Mouse (Mus musculus) midbrain, embryonic 11.5 days (tissue): Measurements from ENCODE around the gene Vps52. TPM values are rescaled to one million over a fixed set of nuclear protein-coding genes. Genes with fewer than 3 reads are reported as not detected.
"Not testable (repeated sequence)": the region's sequence is repeated elsewhere in the genome, so short reads cannot be mapped to it uniquely, and the experiment has no call there.

Source experiments
- ATAC-seq: fragments of 200-750 bp; cut with Nextera tagmentation; 2 replicates; pipeline ENCODE4 v1.8.0; 2017; ENCODE audit warnings: moderate TSS enrichment, moderate library complexity; ENCODE audit not compliant: low FRiP score
- DNase-seq: peaks from one replicate; pipeline ENCODE4 v3.0.0; 2015; ENCODE audit warnings: low spot score; ENCODE audit errors: missing footprints
- H3K27ac ChIP-seq: fragments of 300-500 bp; sonication (generic); 2 replicates; pipeline ENCODE4 v1.5.1; 2014; ENCODE audit warnings: low read depth, low read length
- H3K27me3 ChIP-seq: fragments of 300-500 bp; sonication (generic); 2 replicates; pipeline ENCODE4 v1.6.1; 2014; ENCODE audit warnings: mild to moderate bottlenecking, low read length, moderate library complexity, mixed read lengths; ENCODE audit not compliant: control insufficient read depth, insufficient read depth
- H3K36me3 ChIP-seq: fragments of 300-500 bp; sonication (generic); 2 replicates; pipeline ENCODE4 v1.6.1; 2014; ENCODE audit warnings: mild to moderate bottlenecking, low read length, moderate library complexity, mixed read lengths; ENCODE audit not compliant: control insufficient read depth, insufficient read depth
- H3K4me1 ChIP-seq: fragments of 300-500 bp; sonication (generic); 2 replicates; pipeline ENCODE4 v1.6.1; 2014; ENCODE audit warnings: low read length; ENCODE audit not compliant: control insufficient read depth, insufficient read depth
- H3K4me2 ChIP-seq: fragments of 300-500 bp; sonication (generic); 2 replicates; pipeline ENCODE4 v1.6.1; 2014; ENCODE audit warnings: mild to moderate bottlenecking, moderate library complexity
- H3K4me3 ChIP-seq: fragments of 300-500 bp; sonication (generic); 2 replicates; pipeline ENCODE4 v1.5.1; 2014; ENCODE audit warnings: low read depth, low read length
- H3K9ac ChIP-seq: fragments of 300-500 bp; sonication (generic); 2 replicates; pipeline ENCODE4 v1.6.1; 2014; ENCODE audit warnings: low read length
- H3K9me3 ChIP-seq: fragments of 300-500 bp; sonication (generic); 2 replicates; pipeline ENCODE4 v1.6.1; 2016; ENCODE audit warnings: low read length; ENCODE audit not compliant: control insufficient read depth
- WGBS: fragments of 180-500 bp; shearing (Covaris S2); extraction: QIAGEN DNeasy Blood & Tissue Kit; methylation state at CpG from one replicate; pipeline ENCODE4 v1.1.7; 2014; 5-methylcytosine and 5-hydroxymethylcytosine counted together
- polyA plus RNA-seq: library from polyadenylated mRNA; unstranded; fragments of >200 nt; fragmentation: Nextera tagmentation; extraction: Ambion mirVana; gene quantifications from 2 replicates; pipeline ENCODE4 v1.2.1, GENCODE M21; 2014

The Vps52 gene
- polyA plus RNA-seq, 1 experiment from 2014 or later = 36.5 TPM

DNA sequence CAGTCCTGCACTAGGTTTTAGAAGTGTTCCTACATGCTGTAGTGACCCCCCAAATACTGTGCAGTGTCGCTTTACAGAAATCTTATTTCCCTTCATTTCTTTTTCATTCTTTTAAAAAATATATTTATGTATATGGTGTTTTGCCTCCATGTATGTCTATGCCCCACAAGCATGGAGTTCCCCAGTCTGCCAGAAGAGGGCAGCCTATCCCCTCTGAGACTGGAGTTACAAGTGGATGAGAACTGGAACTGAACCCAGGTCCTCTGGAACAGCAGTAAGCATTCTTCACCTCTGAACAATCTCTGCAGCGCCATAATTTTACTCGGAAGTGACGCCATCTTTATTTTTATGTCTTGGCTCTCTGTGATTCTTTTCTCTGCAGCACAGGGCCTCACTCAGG is 13.8 kb downstream of the Vps52 start:
- no peak for DNase-seq
- H3K27ac ChIP-seq = no peak overlapping the region
- H3K9me3 ChIP-seq = no peaks in the 10 kb centered on the region
- no peak for ATAC-seq
- no peaks in the 10 kb centered on the region for H3K36me3 ChIP-seq
- H3K27me3 ChIP-seq = no peaks in the 10 kb centered on the region
- H3K4me1 ChIP-seq = no peaks in the 10 kb centered on the region
- no peak overlapping the region for H3K9ac ChIP-seq
- no peak overlapping the region for H3K4me2 ChIP-seq
- no peak overlapping the region for H3K4me3 ChIP-seq
- WGBS = 78% methylated on average over 4 of the region's 4 CpGs

- no peak for DNase-seq
- ATAC-seq = no peak
Observed at GRCm38 (mm10) chr17:33972691-33973090, 17.1 kb downstream of the Vps52 start.

GRCm38 (mm10) chr17:33973572-33973971 is 18.0 kb downstream of the Vps52 start:
- Histone ChIP-seq H3K9ac (no peak overlapping the region), H3K9me3 (no peaks in the 10 kb centered on the region), H3K36me3 (no peaks in the 10 kb centered on the region), H3K27ac (no peak overlapping the region), H3K27me3 (peaks cover 16% of the 10 kb centered on the region), H3K4me1 (peaks cover 3% of the 10 kb centered on the region; the same call in 1 of the 2 replicates), H3K4me2 (no peak overlapping the region), H3K4me3 (no peak overlapping the region)
- 76% methylated on average over 3 of the region's 3 CpGs for WGBS
- no peak for DNase-seq
- no peak for ATAC-seq

More at GRCm38 (mm10) chr17:33972691-33973090, 17.1 kb downstream of the Vps52 start:
- H3K4me2 ChIP-seq = no peak overlapping the region
- no peaks in the 10 kb centered on the region for H3K36me3 ChIP-seq
- H3K4me3 ChIP-seq = no peak overlapping the region
- H3K9me3 ChIP-seq = no peaks in the 10 kb centered on the region
- WGBS = 13% methylated on average over 1 of the region's 1 CpGs
- no peak overlapping the region for H3K9ac ChIP-seq
- no peaks in the 10 kb centered on the region for H3K4me1 ChIP-seq
- H3K27me3 ChIP-seq = peaks cover 7% of the 10 kb centered on the region
- H3K27ac ChIP-seq = no peak overlapping the region

DNA sequence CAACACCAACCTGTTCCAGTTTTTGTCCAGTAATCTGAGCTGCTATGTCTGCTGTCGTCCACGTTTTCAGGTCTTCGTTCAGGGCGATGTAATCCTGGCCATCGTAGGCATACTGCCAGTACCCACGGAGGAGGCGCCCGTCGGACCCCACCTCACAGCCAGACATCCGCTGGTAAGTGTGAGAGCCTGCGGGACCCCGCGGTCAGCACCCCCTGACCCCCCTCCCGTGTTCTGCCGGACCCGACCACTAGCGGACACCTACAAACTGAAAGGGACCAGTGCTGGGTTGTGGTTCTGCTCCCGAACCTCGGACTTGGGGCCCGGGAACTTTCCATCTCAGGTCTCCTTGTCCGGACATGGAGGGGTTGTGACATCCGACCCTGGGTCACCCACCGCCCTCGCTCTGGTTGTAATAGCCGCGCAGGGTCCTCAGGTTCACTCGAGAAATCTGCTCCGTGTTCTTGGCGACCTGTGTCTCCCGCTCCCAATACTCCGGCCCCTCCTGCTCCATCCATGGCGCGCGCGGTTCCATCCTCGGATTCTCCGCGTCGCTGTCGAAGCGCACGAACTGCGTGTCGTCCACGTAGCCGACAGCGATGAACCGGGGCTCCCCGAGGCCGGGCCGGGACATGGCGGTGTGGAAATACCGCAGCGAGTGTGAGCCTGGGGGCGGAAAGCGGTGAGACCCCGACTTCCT is 22.4 kb downstream of the Vps52 start:
- H3K27ac ChIP-seq = no peak overlapping the region
- DNase-seq (peak; percentile 86), ATAC-seq (no peak)
- peak overlapping the region; percentile 30 for H3K4me3 ChIP-seq
- peak overlapping the region; percentile 24; the same call in 1 of the 2 replicates for H3K9ac ChIP-seq
- 2% methylated on average over 57 of the region's 57 CpGs for WGBS
- peak overlapping the region; percentile 44 for H3K4me2 ChIP-seq
- no peaks in the 10 kb centered on the region for H3K9me3 ChIP-seq
- H3K4me1 ChIP-seq = peaks cover 7% of the 10 kb centered on the region
- H3K36me3 ChIP-seq = no peaks in the 10 kb centered on the region
- H3K27me3 ChIP-seq = peaks cover 29% of the 10 kb centered on the region

GRCm38 (mm10) chr17:33978631-33979031 is 23.0 kb downstream of the Vps52 start:
- peak; percentile 89 for DNase-seq
- H3K27me3 ChIP-seq = peaks cover 29% of the 10 kb centered on the region
- no peak overlapping the region for H3K27ac ChIP-seq
- peak overlapping the region; percentile 44 for H3K4me2 ChIP-seq
- peak overlapping the region; percentile 24; the same call in 1 of the 2 replicates for H3K9ac ChIP-seq
- H3K4me1 ChIP-seq = peaks cover 7% of the 10 kb centered on the region
- H3K36me3 ChIP-seq = no peaks in the 10 kb centered on the region
- H3K9me3 ChIP-seq = no peaks in the 10 kb centered on the region
- WGBS = under 1% methylated on average over 17 of the region's 17 CpGs
- H3K4me3 ChIP-seq = peak overlapping the region; percentile 30
- ATAC-seq = no peak

GRCm38 (mm10) chr17:33979512-33980050 is 24.0 kb downstream of the Vps52 start:
- DNase-seq (no peak), ATAC-seq (no peak)
- no peak overlapping the region for H3K9ac ChIP-seq
- H3K36me3 ChIP-seq = no peaks in the 10 kb centered on the region
- H3K27me3 ChIP-seq = peaks cover 29% of the 10 kb centered on the region
- no peak overlapping the region for H3K4me2 ChIP-seq
- H3K27ac ChIP-seq = no peak overlapping the region
- H3K4me3 ChIP-seq = no peak overlapping the region
- H3K4me1 ChIP-seq = peaks cover 7% of the 10 kb centered on the region
- 79% methylated on average over 6 of the region's 6 CpGs for WGBS
- no peaks in the 10 kb centered on the region for H3K9me3 ChIP-seq

DNA sequence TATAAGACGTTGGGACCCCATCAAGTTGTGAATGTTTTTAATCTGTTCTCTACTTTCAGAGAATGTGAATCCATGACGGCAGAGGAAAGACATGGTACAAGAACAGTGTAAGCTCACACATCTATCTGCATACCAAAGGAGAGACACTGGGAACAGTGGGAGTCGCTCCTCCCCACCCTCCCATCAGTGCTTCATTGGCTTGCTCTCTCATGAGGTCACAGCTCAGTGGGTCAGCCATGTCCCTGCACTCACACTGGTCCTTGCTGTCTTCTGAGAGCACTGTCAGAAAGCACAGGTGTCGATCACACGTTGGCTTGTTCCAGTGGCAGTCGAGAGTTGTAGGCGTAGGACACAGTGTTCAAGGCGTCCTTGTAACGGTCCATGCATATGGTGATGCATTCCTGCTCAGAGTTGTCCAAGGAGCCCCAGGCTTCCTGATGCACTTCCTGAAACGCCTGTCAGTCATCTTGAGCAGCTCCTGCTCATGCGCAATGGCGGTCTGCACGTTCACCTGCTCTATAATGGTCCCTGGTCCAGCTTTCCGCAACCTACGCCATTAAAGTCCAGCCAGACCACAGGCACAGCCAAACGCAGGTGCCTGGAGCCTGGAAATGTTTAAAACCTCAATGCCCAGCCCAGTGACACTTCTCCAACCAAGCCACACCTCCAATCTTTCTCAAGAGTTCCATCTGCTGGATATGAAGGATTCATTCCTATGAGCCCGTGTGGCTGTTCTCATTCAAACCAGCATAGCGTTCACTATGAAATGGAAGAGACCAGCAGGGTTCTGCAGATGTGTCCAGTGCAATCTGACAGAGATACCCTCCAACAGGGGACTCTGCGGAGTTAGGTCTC is 24.8 kb downstream of the Vps52 start:
- ATAC-seq (no peak; the same call in 1 of the 2 replicates), DNase-seq (no peak)
- H3K9ac ChIP-seq = no peak overlapping the region
- peaks cover 29% of the 10 kb centered on the region for H3K27me3 ChIP-seq
- no peaks in the 10 kb centered on the region for H3K36me3 ChIP-seq
- H3K4me1 ChIP-seq = peaks cover 7% of the 10 kb centered on the region
- H3K4me3 ChIP-seq = no peak overlapping the region; the same call in 1 of the 2 replicates
- 79% methylated on average over 19 of the region's 19 CpGs for WGBS
- 0 out of 2 replicates have a peak overlapping the region, but pooled peaks have one; percentile 6 for H3K4me2 ChIP-seq
- no peaks in the 10 kb centered on the region for H3K9me3 ChIP-seq
- H3K27ac ChIP-seq = no peak overlapping the region

- Histone ChIP-seq H3K4me3 (peak overlapping the region; percentile 44), H3K27ac (peak overlapping the region; percentile 72), H3K4me2 (peak overlapping the region; percentile 56), H3K27me3 (peaks cover 29% of the 10 kb centered on the region), H3K9ac (peak overlapping the region; percentile 61)
- ATAC-seq = peak; percentile 94
- WGBS = under 1% methylated on average over 27 of the region's 27 CpGs
- H3K9me3 ChIP-seq, H3K4me1 ChIP-seq, H3K36me3 ChIP-seq: not testable (repeated sequence)
- DNase-seq = peak; percentile 99
Observed at GRCm38 (mm10) chr17:33981192-33981909, 25.7 kb downstream of the Vps52 start.
